Mouse (Mus musculus): ENCODE data around the gene Rgs3.
"Not testable (repeated sequence)": the region's sequence is repeated elsewhere in the genome, so short reads cannot be mapped to it uniquely, and the experiment has no call there.

Gene Rgs3

DNA sequence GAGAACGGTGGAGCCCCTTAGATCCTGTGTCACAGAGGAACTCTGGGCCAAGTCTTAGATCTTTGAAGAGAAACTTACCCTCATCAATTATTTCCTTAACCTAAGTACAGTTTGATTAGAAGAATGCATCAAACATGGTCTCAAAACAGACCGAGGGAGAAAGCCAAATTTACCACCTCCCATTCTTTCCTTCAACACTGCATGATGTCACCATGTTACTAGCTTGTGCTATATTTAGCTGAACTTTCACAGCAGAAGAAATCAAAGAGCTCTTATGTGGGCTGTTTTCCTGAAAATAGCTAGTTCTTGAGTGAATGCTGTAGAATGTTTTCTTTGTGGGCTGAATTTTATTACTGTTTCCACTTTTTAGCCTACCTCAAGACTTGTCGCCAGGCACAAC lies 2.2 kb upstream of the Rgs3 start:
- no peak for DNase-seq

DNA sequence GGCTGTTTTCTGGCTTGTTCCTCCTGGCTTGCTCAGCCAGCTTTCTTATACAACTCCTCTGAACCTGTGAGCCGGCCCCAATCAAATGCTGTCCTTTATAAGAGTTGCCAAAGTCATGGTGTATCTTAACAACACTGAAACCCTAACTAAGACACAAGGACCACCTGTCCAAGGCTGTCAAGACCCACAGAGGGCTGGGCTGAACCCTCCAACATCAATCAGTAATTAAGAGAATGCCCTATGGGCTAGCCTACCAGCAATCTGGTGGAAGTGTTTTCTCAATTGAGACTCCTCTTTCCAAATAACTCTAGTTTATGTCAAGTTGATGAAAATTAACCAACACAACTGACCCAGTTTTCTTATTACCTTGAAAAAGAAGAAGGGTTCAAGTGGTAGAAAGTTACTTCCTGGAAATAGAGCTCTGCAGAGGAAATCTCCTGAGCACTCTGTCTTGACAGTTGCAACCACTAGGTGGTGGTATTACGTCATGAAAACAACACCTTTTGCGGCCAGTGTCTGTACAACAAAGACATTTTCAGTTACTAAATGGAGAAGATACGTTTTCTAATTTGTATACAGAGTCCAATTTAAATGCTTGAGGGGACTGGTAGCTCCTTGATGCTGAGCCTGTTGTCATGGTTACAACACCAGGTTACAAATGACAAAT lies 1.4 kb downstream of the Rgs3 start:
- DNase-seq: peak; percentile 71 to 85

DNA sequence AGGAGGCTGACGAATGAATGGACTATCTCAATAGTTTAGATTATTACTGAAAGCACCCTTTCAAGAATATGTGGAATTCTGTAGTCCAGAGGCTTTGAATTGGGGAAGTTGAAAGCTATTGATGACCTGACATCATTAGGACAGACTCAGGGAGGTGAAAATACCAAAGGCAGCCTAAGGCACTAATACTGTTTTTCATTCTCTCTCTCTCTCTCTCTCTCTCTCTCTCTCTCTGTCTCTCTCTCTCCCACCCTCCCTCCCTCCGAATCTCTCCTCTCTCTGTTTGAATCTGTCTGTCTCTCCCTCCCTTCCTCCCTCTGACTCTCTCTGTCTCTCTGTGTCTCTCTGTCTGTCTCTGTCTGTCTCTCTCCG lies 2.0 kb downstream of the Rgs3 start:
- no peak for DNase-seq

DNA sequence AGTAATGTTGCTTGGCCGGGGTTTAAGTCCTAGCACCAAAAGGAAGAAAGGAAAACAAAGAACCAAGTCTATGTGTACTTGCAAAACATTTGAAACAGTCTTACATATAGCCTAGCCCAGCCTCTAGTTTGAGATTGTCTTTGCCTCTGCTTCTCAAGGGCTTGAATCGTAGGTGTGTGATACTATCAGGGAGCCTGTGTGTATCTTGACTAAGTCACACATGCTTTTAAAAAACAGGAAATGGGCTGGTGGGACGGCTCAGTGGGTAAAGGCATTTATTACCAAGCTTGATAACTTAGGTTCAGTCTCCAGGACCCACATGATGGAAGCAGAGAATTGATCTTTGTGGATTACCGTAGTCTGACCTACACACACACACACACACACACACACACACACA lies 2.4 kb downstream of the Rgs3 start:
- no peak for DNase-seq

DNA sequence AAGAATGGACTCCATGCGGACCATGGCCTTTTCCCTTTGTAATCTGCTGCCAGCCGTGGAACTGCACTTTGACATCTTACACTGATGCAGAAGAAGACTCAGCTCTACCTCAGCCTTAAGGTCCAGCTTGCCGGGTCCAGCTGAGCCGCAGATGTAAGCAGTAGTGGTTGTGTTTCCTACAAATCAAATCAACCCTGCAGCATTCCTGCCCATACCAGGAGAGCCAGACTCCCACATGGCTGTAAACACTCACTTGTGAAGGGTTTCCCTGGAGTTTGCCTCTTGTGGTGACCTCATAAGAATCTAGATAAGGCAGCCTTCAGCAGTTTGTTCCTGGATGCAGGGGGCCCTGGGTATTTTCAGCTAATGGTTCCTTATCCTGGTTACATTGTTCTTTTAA lies 6.9 kb downstream of the Rgs3 start:
- no peak for DNase-seq

DNA sequence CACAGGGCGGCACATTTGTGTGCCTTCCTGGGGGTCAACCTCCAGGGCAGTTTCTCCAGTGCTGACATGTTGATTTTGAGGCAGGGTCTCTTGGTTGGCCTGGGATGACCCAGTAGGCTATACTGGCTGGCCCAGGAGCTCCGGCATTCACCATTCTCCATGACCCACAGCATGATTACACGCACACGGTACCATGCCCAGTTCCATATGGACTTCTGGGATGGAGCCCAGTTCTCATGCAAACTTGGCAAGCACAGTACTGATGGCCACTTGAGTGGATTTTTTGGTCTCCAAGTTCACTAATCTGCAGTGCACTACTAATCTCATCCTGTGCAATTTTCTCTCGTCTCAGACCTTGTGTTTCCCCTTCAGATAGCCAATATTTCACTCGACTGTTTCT lies 8.0 kb downstream of the Rgs3 start:
- DNase-seq: peak; percentile 72 to 77

DNA sequence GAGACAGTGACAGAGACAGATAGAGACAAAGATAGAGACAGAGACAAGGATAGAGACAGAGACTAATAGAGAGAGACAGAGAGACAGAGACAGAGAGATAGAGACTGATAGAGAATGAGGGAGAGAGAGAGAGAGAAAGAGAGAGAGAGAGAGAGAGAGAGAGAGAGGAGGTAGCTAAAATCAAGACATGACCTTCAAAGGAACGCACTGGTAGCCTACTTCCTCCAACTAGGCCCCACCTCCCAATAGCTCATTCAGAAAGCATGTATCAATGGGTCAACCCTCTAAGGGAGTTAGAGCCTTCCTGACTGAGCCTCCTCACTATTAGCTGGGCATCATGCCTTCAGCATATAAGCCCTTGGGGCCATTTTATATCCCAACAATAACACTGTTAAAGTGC lies 8.7 kb downstream of the Rgs3 start:
- no peak for DNase-seq

DNA sequence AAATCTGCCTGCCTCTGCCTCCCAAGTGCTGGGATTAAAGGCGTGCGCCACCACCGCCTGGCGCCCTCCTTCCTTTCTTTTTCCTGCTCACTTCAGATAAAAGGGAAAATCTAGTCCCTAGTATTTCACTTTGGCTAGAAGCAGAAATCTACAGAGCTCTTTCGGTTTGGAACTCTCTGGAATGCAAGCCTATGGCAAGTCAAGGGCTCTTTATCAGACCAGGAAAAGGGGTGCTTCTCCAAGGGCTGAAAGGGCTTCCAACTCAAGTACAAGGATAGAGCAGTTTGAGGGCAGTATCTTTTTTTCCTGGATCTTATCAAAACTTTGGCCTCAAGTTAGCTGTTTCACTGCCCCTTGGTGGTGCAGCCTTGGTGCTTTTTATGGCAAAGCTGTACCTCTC lies 10.0 kb downstream of the Rgs3 start:
- DNase-seq: no peak

DNA sequence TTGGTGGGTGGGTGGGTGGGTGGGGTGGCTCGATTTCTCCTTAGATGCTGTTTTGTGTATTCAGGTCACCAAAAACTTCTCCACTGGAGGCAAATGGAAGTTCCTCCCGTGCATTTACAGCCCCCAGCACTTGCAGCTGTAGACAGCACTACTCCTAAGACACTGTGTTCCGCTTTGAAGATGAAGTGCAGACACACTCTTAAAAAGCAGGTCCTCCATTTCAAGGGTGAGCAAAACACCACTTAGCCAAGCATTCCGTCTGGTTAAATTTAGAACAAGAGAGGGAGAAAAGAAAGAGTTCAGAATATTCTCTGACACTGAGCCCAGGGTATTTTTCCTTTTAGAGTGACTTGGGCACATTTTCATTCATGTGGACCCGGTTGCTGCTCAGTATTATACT lies 10.4 kb downstream of the Rgs3 start:
- no peak for DNase-seq

DNA sequence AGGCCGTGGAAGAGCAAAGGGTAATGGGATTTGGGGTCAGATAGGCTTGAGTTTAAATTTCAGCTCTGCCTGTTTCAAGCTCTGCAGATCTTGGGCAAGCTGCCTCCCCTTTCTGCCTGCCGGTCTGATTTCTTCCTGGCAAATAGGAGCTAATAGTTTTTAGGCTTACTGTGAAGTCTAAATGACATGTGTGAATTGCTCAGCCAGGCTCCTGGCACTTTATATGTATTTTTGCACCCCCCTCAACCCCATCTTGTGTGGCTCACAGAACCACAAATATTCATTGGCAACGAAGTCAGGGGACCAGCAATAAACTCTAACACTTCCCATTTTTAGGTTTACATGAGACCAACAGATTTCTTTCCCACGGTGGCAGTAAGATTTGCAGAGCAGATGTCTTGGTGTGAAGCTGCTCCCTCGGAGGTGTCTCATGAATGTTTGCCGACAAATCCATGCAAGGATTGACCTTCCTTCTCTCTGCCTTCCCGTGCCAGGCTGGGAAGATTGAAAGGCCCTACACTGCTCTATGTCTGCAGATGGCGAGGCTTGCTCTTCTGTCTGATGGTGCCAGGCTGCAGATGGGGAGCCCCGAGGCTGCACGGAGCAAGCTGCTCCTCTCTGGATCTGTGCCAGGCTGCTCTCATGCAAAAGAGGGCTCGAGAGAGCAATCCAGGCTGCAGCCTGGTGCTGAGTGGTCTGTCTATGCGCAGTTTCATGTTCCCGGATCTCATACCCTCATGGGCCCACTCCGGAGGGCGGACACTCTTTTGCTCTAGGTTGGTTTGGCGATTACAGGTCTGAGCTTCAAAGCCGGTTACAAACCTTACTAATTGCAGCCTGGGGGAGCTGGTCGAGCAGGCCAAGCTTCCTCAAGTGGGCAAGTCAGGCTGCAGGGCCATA lies 23.0 kb downstream of the Rgs3 start:
- DNase-seq: peak; percentile 94 to 96

DNA sequence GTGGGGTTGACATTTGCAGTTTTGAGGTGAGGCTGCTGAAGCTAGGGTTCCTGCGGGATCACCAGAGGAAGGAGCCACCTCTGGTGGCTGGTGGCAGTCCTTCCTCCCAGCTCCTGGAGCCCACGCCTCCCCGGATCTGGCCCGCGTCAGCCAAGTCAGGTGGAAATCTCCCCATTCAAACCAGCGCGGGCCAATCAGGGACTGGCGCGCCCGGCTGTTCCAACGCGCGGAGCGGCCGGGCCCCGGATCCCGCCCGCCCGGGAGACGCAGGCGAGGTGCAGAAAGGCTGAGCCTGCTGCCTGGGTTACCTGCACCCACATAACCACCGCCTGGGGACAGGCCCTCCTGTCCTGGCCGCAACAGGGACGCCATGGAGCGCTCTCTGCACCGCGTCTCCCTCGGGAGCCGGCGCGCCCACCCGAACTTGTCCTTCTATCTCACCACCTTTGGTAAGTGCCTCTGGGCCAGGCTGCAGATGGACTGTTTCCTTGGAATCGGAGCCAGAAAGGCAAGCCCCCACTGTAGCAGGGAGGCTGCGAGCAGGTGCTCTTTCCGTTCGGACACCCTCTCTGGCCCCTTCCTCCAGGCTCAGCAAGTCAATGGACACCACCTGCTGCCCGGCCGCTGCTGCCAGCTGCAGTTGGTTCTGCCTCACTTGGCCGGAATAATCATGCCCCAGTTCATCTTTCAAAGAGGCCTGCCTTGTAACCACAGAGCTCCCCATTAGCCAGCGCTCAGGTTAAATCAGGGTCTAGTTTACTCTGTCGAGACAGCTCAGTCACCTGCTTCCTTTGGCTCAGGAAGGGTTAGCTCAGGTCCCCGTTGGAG lies 23.8 kb downstream of the Rgs3 start:
- peak; percentile 85 to 86 for DNase-seq

DNA sequence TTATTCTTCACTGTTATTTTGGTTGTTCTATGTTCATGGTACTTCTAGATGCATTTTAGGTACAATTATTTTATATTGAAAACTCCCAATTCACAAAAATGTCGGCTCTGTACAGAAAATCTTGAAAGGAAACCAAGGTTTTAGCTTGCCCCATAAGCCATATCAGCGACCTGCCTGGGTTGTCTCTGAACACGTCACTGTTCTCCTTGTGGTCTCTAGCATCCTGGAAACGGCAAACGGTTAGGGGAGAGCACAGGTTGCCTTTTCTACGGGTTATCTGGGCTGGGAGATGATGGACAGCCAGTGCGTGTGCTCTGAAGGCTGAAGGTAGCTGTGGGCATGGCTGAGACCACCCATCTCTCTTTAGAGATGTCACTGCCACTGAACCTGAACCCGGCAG lies 27.4 kb downstream of the Rgs3 start:
- DNase-seq: no peak

DNA sequence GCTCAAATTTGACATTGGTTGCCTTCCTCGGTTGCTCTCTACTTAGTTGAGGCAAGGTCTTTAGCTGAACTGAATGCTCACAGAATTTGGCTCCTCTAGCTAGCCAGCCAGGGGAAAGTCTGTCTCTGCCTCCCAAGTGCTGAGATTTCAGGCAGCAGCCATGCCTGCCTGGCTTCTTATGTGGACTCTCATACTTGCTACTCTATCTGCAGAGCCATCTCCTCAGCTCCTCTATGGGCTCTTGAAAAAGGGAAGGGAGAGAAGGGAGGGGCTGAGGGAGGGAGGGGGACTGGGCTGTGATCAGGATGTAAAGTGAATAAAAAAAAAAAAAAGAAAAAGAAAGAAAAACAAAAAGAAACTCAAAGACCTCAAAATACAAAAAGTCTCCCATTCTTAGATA lies 31.2 kb downstream of the Rgs3 start:
- no peak for DNase-seq

DNA sequence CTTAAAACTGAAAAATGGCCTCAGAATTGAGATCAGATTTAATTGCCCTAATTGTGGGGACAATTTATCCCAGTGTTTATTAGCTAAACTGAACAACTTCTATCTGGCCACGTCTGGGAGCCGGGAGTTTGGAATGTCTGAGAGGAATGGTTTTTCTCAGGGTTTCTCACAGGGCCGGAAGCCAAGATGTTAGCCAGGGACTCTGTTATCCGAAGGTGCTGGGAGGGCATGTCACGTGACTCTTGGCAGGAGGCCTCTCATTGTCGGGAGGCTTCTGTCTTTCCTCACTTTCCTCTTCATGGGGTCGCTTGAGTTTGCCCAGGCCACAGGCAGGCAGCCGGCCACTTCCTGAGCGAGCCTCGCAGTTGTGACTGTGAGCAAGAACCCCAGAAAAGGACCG lies 31.7 kb downstream of the Rgs3 start:
- peak in 1 of 2 experiments; percentile 34 for DNase-seq

DNA sequence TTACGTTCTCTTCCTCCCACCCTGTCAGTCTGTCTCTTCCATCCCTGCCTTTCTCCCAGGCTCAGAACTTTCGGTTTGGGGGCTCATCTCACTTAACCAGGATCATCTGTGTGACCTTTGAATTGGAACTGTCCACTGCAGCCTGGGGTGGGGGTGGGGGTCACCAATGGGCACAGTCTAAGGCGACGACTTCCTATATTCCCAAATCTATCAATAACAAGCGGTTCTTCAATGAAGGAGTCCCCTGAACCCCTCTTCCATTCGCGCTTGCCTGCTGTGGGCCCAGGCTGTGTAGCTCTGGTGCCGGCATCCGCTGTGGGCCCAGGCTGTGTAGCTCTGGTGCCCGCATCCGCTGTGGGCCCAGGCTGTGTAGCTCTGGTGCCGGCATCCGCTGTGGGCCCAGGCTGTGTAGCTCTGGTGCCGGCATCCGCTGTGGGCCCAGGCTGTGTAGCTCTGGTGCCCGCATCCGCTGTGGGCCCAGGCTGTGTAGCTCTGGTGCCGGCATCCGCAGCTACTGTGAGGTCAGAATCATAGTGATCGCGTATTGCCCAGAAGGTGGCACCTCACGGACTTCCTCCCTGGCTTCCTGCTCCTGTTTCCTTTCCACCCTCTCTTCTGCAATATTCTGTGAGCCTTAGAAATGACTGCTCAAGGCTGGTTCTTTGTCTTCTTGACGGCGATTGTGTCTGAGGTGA lies 34.0 kb downstream of the Rgs3 start:
- not testable (repeated sequence) for DNase-seq

DNA sequence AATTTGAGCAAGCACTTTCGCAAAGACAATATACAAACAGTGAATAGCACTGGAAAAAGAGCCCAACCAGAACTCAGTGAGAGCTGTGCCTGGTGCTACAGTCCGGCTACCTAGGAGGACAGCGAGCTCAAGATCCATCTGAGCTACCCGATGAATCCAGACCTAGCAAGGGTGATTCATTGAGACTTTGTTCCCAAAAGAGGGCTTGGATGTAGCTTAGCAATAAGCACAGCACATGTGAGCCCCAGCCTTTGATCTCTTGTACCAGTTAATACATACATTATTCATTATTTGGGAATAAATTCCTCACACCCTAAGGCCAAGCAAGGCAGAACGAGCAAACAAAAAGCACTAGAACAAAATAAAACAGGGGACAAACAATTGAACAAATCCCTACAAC lies 34.8 kb downstream of the Rgs3 start:
- DNase-seq: no peak

DNA sequence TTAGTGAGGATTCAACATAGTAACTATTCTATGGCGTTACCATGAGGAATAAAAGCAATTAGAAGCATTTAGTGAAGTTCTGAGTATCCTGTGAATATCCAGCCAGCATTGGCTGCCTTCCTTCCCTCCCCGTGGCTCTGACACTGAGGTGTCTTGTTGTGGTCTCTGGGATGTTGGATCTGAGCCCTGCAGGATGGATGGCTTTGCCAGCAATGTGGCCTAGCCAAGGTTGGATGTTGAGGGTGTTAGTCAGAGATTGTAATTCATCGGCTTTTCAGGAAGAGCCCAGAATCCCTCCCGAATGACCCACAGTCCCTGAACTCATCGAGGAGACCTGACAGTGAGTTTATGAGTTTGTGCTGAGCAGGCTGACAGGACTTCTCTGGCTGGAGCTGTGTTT lies 36.4 kb downstream of the Rgs3 start:
- DNase-seq: peak; percentile 55 to 71

DNA sequence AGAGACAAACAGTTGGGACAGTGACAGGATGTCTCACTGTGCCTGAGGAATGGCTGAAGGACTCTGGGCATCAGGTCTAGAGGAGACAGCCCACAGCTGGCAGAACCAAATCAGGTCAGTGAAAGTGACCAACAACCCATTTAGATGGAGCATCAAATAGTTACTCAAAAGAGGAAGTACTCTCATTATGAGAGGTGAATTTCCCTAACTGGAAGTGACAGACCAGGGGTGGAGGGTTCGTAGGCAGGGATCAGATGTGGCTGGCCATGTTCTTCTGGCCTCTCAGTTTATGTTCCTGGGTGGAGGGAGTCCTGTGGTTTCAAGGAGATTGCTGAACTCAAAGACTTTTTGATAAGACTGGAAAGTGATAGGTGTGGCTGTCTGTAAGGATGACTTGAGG lies 40.9 kb downstream of the Rgs3 start:
- DNase-seq: no peak

DNA sequence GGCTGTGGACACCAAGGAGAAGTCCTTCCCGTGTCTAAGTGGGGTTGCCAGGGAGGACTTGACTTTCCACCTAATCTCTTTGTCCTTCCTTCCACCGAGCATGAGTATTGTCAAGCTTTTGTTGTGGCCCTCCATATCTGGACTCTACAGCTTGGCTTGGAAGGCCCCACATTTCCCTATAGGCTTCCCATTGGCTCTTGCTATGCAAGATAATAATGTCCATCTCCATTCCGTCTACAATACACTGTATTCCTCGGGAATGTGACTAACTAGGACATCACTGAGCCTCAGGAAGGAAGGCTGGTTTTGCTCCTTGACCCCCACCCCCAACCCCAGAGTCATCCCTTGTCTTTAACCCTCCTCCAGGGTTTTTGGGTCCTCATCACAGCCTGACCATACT lies 44.0 kb downstream of the Rgs3 start:
- no peak for DNase-seq

DNA sequence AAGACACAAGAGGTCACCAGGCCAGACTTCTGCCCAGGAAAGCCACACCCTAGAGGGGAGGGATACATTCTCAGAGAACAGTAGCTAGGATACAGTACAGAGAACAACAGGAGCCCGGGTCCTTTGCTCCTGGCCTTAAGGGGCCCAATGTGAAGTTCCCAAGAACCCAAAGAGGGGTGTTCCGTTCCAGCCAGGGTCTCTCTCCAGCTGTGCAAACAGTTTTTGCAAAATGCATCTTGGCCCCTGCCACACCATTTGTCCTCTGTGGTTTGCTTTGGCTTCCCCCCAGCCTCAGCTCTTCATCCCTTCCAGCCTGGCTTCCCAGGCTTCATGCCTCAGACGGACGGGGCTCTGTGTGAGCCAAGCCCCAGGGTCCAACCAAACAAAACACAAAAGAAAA lies 44.4 kb downstream of the Rgs3 start:
- DNase-seq: no peak

DNA sequence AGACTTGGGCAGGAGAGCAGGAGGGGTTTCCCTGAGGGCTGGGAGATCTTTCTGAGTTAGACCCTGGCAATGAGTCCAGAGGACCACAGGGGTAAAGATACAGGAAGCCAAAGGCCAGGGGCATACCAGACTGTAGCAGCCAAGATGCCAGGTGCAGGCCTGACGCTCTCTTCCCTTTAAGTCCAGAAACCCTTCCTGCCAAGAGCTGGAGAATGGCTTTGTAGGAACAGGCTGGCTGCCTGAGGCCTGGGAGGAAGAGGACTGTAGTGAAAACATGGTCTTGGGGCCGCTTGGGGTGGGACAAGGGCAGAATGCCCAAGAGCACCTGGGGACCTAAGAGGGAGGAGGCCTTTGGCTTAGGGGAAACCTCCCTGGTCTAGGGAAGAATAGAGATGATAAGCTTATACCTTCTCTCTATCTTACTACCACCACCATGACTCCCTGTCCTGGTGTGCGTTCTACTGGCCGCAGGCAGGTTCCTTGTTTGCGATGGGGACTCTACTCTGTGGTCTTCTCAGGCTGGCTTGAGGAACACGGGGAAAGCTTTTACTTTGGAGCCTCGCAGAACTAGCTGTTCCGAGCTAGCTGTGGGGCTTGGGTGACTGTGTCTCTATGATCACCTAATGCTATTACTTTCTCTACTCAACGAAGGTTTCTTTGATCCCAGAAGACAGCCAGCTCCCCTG lies 46.4 kb downstream of the Rgs3 start:
- peak; percentile 65 to 68 for DNase-seq

DNA sequence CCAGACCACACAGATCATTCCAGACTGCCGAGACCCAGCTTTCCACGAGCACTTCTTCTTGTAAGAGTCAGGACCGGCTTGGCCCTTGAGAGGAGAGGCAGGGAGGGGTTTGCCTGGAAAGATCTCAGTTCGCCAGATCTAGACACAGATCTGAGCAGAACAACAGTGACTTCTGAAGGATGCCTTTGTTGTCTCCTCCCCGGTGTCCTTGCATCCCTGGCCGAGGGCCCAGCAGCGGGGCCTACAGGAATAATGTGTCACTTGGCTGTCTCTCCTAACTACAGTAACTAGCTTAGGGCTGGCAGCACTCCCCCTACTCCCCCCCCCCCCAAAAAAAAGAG lies 46.9 kb downstream of the Rgs3 start:
- DNase-seq: peak; percentile 55 to 69

DNA sequence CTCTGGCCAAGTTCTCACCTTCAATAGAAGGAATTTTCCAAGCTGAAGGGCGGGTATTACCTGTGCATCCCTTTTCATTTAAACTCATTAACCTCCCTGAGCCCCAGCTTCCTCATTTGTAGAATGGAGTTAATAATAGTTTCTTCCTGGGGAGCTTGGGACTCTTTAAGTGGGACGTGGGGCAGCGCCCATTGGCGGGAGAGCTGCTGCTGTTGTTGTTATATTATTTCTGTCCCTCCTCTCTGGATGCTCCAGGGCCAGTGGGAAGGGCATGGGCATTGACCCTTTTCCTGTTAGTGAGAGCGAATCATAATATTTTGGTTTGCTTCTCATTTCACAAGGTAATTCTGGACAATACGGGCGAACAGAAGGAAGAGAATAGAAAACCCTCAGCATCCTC lies 47.3 kb downstream of the Rgs3 start:
- DNase-seq: no peak
